Mouse (Mus musculus): Measurements from ENCODE around the gene Traf3.

The Traf3 gene

GRCm38 (mm10) chr12:111266592-111266991, 100.4 kb downstream of the Traf3 start:
- no peak for DNase-seq

GRCm38 (mm10) chr12:111267673-111268325, 101.6 kb downstream of the Traf3 start:
- DNase-seq: no peak

DNA sequence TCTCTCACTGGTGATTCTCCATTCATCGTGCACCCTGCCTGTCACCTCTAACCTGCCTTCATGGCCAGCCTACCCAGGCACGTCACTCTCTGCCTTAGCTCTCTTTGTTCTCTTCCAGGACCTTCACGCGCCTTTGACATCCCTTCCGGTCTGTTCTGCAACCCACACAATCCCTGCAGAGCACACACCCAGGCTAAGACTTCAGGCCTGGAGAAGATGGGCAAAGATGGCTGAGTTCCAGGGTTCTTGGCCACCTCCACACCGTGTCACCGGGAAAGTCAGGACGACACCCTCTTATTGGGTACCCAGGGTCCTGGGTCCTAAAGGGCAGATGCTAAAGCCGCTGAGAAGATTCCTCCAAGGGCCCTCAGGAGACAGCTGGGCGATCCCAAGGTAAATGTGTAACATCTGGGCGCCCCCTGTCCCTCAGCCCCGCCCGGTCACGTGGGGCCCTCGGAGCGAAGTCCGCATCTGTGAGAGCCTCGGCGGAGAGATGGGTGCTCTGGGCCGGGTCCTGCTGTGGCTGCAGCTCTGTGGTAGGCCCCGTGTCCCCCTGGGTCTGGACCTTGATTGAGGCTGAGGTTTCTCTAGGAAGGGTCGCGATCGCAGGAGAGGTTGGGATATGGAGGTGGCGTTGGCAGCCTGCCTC, 104.6 kb downstream of the Traf3 start, which contains the start of gene Amn:
Amn (plus strand) TSS at position 467 of the 649 bp plus-strand sequence.
- DNase-seq: no peak

GRCm38 (mm10) chr12:111271406-111271805, 105.2 kb downstream of the Traf3 start:
- no peak for DNase-seq

DNA sequence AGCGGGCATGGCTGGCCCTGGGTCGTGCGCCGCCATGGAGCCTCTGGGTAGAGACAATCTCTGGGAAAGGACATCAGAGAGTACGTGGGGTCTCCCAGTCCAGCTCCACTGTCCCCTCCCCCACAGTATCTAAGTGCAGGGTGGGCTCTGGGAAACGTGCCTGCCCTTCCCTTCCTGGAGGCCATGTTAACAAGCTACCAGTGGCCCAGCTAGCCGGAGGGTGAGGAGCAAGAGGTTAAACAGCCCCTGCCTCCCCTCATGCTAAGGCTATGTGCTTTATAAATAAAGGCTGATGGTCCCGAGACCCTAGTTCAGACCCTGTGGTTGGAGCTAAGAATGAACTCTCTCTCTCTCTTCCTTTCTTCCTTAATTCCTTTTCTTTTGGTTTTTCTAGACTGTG, 105.8 kb downstream of the Traf3 start:
- no peak for DNase-seq

DNA sequence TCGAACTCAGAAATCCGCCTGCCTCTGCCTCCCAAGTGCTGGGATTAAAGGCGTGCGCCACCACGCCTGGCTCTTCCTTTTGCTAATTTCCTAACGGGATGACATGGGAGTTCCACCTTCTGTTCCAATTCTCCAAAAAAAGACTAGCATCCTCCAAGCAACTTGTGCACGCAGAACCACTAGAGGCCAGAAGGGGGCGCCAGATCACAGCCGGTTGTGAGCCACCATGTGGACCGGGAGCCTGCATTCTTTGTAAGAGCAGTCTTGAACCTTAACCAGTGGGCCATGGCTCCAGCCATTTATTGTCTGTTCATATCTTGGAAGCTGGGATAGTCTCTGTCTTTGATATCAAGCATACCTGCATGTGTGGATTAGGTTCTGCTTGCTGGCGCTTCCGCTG, 106.2 kb downstream of the Traf3 start:
- DNase-seq: peak in 1 of 2 experiments; percentile 69

DNA sequence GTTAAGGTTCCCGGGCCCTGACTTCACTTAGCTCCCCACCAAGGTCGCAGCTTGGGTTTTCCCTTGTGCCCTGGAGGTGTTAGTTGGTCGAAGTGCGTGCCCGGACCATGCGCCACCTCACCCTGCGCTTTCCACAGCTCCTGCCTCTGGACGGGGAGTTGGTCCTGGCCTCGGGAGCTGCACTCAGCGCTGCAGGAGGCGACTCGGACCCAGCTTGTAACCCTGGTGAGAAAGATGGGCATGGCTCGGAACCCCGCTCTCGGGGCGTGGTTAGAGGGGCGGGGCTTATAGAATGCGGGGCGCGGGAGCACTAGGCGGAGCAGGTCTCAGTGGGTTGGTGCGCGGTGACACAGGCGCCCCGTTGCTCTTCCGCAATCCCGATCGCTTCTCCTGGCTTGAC, 107.8 kb downstream of the Traf3 start:
- no peak for DNase-seq

DNA sequence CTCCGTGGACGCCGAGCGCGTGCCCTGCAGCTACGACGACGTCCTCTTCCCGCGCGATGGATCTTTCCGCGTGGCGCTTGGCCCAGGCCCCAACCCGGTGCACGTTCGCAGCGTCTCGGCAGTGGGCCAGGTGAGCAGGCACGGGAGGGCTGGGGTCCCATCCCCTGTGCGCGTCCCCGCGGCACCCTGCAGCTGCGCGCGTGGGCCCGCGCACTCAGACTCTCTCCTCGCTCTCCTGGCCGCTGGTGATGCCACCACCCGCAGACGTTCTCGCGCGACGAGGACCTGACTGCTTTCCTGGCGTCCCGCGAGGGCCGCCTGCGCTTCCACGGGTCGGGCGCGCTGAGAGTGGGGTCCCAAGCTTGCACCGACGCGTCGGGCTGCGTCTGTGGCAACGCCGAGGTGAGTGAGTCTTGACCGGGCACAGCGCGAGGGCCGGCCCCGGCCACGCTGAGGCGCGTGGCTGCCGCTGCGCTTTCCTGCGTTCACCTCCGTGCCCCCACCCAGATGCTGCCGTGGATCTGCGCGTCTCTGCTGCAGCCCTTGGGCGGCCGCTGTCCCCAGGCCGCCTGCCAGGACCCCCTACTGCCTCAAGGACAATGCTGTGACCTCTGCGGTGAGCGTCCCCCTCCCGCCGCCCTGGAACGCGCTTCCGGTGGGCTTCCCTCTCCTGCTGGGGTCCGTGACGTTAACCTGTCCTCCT, 108.4 kb downstream of the Traf3 start:
- no peak for DNase-seq

DNA sequence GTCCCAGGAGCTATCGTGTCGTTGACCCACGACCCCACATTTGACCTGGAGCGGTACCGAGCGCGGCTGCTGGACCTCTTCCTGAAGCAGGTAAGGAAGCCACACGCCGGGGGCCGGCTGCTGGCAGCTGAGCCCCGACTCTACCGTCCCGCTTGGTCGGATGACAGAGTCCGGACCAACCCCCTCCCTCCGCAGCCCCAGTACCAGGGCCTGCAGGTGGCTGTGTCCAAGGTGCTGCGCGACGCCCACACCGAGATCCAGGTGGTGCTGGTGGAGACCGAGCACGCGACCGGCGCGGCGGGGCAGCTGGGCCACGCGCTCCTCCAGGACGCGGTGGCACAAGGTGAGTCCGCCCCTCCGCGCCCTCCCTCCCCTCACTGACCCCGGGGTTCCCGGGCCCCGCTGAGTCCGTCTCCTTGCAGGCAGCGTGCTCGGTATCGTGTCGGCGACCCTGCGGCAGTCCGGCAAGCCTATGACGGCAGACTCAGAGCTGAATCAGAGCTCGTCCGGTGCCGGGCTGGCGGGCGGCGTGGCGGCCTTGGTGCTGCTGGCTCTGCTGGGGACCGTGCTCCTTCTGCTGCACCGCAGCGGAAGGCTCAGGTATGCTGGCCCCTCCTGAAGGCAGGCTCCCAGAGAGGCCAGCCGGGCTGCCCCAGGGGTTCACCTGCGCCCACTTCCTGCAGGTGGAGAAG, 109.1 kb downstream of the Traf3 start:
- DNase-seq: no peak

DNA sequence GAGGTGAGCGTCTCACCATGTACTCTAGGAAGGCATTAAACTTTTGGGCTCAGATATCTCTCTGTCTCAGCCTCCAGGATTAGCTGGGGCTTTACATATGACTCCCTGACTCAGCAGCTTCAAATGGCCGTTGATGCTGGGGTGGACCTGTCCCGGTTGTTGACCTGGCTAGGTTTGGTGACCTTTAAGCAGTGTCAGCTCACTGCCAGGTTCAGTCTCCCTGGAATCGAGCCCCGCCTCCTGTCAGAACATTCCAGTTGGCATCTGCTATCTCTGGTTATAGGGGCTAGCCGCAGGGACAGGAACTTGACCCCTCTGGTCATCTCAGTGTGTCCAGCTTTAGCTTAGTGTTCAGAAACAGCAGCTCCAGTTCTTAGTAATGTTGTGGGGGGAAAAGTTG, 110.2 kb downstream of the Traf3 start:
- DNase-seq: no peak

GRCm38 (mm10) chr12:111283573-111283972, 117.4 kb downstream of the Traf3 start:
- DNase-seq: no peak

DNA sequence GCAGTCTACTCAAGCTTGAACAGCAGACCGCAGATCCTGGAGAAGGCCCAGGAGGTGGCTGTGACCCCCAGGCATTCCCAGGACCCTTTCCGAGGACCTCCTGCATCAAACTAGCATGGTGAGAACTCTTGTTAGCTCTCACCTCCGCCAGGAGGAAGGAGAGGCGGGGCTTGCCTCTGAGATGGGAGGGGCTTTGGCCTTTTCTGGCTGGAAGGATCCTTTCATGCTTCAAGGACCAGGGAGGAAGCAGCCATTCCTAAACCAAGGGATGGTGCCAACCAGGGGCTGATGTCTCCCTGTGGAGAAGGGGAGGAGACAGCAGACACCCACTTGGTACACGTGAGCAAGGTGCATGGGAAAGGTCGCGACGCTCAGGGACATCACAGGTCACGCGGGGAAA, 118.4 kb downstream of the Traf3 start:
- no peak for DNase-seq

DNA sequence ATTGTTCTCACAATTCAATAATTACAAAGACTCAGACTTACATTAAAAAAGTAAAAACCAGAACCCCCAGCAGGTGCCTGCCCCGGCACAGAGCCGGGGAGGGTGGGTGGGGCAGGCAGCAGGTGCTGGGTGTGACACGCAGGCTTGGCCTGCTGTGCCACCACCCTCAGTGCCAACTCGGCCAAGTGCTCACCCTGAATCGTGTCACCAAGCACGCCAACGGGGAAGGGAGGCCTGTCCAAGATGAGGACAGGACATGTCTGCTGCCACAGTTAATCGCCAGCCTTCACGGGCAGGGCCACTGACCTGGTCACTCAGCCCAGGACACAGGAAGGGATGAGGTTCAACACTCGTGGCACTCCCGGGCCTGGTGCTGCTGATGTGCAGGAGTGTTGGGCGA, 126.9 kb downstream of the Traf3 start:
- DNase-seq: no peak

DNA sequence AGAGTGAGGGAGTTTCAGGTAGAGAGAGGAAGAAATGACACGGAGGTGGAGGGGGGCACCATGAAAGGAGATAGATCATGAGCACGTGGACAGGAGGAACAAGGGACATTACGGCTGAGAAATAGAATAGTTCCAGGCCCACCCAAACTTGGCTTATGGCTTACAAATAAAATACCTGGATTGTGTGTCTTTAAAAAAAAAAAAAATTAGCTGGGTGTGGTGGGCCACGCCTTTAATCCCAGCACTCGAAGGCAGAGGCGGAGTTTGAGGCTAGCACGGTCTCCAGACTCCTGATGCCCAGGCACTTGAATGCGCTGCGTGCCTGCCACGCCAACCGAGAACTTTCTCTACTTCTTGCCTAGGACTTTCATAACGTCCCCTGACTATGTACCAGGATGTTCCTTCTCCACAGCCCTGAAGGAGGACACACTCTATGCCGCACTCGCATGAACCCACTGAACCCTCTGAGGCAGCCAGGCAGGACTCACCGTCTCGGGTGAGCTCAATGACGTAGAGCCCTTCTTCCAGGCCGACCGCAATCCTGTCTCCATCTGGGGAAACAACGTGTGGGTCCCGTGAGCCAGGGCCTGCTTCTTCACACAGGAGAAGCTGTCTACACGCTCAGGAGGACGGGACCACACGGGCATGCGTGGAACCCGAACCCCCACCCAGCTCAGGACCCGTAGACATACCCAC, 135.3 kb downstream of the Traf3 start:
- no peak for DNase-seq

DNA sequence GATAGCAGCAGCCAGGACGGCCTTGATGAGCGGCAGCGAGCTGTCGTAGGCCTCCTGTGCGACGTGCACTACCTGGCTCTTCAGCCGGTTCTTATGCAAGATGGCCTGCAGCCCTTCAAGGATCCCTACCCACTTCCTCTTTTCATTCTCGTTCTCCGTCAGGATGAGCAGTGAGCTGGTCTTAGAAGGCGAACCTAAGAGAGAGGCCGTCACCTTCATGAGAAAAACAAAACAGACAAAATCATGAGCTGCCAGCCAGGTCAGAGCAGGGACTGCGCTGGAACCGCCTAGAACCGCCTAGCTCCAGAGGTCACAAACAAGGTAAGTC, 135.8 kb downstream of the Traf3 start:
- no peak for DNase-seq

GRCm38 (mm10) chr12:111303702-111304337, 137.7 kb downstream of the Traf3 start:
- no peak for DNase-seq

GRCm38 (mm10) chr12:111306821-111307220, 140.7 kb downstream of the Traf3 start:
- DNase-seq: no peak

- DNase-seq: no peak
Measured at GRCm38 (mm10) chr12:111309256-111309655, 143.1 kb downstream of the Traf3 start.

DNA sequence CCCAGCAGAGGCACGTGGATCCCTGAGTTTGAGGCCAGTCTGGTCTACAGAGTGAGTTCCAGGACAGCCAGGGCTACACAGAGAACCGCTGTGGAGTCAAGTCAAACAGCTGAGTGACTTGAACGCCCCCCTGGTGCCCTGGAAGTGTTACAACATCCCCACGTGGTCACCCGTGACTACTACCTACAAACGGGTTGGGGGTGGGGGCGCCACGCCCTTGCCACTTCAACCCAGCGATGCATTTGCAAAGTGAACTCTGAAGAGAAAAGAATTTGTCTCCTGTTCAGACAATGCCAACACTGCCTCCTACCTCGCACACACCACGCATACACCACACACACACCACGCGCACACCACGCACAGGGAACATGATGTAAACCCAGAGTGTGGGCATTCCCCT, 143.8 kb downstream of the Traf3 start:
- no peak for DNase-seq

DNA sequence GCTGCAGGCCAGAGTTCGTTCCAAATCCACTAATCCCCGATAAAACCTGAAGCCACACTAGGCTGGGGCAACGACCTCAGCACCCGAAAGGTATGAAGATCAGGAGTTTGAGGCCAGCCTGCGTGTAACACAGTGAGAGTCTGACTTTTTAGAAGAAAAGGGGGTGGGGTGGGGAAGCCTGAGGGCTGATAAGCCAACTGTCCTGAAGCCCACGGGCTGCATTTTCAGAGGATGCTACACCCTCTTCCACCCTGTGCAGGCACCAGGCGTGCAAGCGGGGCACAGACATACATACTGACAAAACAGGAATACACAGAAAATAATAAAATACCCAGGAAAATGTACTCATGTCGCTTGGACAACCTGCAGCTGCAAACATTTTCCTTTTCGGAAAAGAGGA, 145.6 kb downstream of the Traf3 start:
- DNase-seq: no peak

GRCm38 (mm10) chr12:111314273-111314672, 148.1 kb downstream of the Traf3 start:
- DNase-seq: no peak
